Mouse (Mus musculus) C2C12 (cell line): ENCODE data around the gene Zfp952.

Source experiments
- CTCF ChIP-seq: IDR thresholded peaks from one replicate; pipeline ENCODE4 v1.5.1; 2011; ENCODE audit not compliant: control insufficient read depth, insufficient read depth, insufficient read length
- MAX ChIP-seq: IDR thresholded peaks from one replicate; pipeline ENCODE4 v1.6.1; 2011; ENCODE audit warnings: mild to moderate bottlenecking, control low read depth

- TF ChIP-seq CTCF (no peak), MAX (no peak)
Observed at GRCm38 (mm10) chr17:32986301-32986700, 6.6 kb upstream of the Zfp952 start.
